Mouse (Mus musculus) heart, postnatal 0 days (tissue): ENCODE data around the gene Fam76b.

Source experiments
- CTCF ChIP-seq: IDR thresholded peaks from 2 replicates; pipeline ENCODE4 v1.5.1; 2016; ENCODE audit warnings: antibody characterized with exemption, control low read depth, low read depth
- EP300 ChIP-seq: IDR thresholded peaks from 2 replicates; pipeline ENCODE4 v1.6.1; 2016; ENCODE audit warnings: antibody characterized with exemption, low read depth

DNA sequence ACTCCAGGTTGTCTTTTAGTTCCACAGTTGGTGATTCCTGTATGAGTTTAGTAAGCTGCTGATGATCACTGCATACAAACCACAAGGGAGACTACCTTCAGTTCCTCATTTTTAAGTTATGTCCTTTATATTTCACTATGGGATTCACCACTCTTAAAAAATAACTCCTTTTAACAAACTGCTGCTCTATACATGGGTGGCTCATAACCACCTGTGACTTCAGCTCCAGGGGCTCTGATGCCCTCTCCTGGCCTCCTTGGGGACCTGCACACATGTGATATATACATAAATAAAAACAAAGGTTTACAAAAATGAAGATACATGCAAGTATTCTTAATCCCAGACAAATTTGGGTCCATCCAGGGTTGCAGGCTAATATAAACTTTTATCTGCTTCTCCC lies 17.6 kb upstream of the Fam76b start:
- TF ChIP-seq EP300 = no peak
- TF ChIP-seq CTCF = peak; percentile 36
